Mouse (Mus musculus) heart, embryonic 16.5 days (tissue): ENCODE data around the gene Ccl9. TPM values are rescaled to one million over a fixed set of nuclear protein-coding genes. Genes with fewer than 3 reads are reported as not detected.

Experiments
- ATAC-seq: fragments of 200-750 bp; cut with Nextera tagmentation; replicated peaks from 2 replicates; pipeline ENCODE4 v1.8.0; 2017; ENCODE audit warnings: moderate number of reproducible peaks; ENCODE audit not compliant: insufficient read depth, low FRiP score; ENCODE audit errors: extremely low read depth
- H3K27ac ChIP-seq: fragments of 300-500 bp; sonication (generic); 2 replicates; pipeline ENCODE4 v1.5.1; 2014; ENCODE audit warnings: mild to moderate bottlenecking, low read length, control low read depth, moderate library complexity
- H3K27me3 ChIP-seq: fragments of 300-500 bp; sonication (generic); 2 replicates; pipeline ENCODE4 v1.6.1; 2014; ENCODE audit warnings: low read length, mixed read lengths; ENCODE audit not compliant: control insufficient read depth, insufficient read depth
- H3K36me3 ChIP-seq: fragments of 300-500 bp; sonication (generic); 2 replicates; pipeline ENCODE4 v1.6.1; 2014; ENCODE audit not compliant: control insufficient read depth, insufficient read depth
- H3K4me1 ChIP-seq: fragments of 300-500 bp; sonication (generic); 2 replicates; pipeline ENCODE4 v1.6.1; 2014; ENCODE audit warnings: low read length, mixed read lengths; ENCODE audit not compliant: control insufficient read depth, insufficient read depth
- H3K4me2 ChIP-seq: fragments of 300-500 bp; sonication (generic); 2 replicates; pipeline ENCODE4 v1.6.1; 2014; ENCODE audit warnings: low read depth, mild to moderate bottlenecking, control low read depth, low read length
- H3K4me3 ChIP-seq: fragments of 300-500 bp; sonication (generic); 2 replicates; pipeline ENCODE4 v1.5.1; 2014; ENCODE audit warnings: mild to moderate bottlenecking, control low read depth, low read length
- H3K9ac ChIP-seq: fragments of 300-500 bp; sonication (generic); 2 replicates; pipeline ENCODE4 v1.6.1; 2014; ENCODE audit warnings: low read length, control low read depth
- H3K9me3 ChIP-seq: fragments of 300-500 bp; sonication (generic); replicated peaks from 2 replicates; pipeline ENCODE4 v1.6.1; 2016; ENCODE audit warnings: low read length; ENCODE audit not compliant: control insufficient read depth
- WGBS: fragments of 180-500 bp; shearing (Covaris S2); extraction: QIAGEN DNeasy Blood & Tissue Kit; methylation state at CpG from one replicate; pipeline ENCODE4 v1.1.7; 2014; 5-methylcytosine and 5-hydroxymethylcytosine counted together
- polyA plus RNA-seq: library from polyadenylated mRNA; unstranded; fragments of >200 nt; fragmentation: Nextera tagmentation; extraction: Ambion mirVana; gene quantifications from 2 replicates; pipeline ENCODE4 v1.2.1, GENCODE M21; 2015

Ccl9 gene
- polyA plus RNA-seq, 1 experiment from 2014 or later: 3.6 TPM

DNA sequence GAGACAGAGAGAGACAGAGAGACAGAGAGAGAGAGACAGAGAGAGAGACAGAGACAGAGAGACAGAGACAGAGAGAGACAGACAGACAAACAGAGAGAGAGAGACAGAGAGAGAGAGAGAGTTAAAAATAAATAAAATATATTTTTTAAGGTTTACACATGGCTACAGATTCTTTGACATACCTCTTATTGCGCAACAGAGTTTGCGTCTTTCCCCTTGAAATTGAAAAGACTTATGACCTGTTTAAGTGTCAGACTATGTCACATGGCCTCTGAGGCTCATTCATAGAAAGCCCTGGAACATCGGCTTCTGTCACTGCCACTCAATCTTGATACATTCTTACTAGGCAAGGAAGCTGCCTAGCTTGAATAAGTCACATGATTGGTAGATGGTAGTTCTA is 25.0 kb upstream of the Ccl9 start:
- H3K4me2 ChIP-seq: no peak overlapping the region
- no peak for ATAC-seq
- no peaks in the 10 kb centered on the region for H3K27me3 ChIP-seq
- no peak overlapping the region for H3K27ac ChIP-seq
- H3K4me3 ChIP-seq: no peak overlapping the region
- H3K4me1 ChIP-seq: no peaks in the 10 kb centered on the region
- no peaks in the 10 kb centered on the region for H3K9me3 ChIP-seq
- WGBS: 83% methylated on average over 3 of the region's 3 CpGs
- no peaks in the 10 kb centered on the region for H3K36me3 ChIP-seq
- no peak overlapping the region for H3K9ac ChIP-seq

DNA sequence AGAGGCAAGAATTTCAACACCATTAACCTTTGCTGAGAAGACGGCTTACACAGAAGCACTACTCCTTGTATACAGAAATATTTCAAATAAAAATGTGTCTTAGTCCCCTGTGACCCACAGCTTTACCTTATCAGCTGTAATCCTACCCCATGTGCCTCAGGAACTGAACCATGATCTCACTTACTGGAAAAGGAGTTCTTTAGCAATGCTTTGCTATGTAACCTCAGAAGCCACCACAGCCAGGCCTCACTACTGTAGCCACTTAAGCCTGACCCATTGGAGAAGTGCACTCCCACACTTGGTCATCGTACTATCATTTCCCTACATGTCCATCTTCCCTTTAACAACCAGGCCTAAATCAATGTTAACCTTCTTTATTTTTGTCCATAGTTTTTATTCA is 22.1 kb upstream of the Ccl9 start:
- Histone ChIP-seq H3K9me3 (no peaks in the 10 kb centered on the region), H3K27ac (no peak overlapping the region), H3K9ac (no peak overlapping the region), H3K36me3 (no peaks in the 10 kb centered on the region), H3K27me3 (no peaks in the 10 kb centered on the region), H3K4me3 (no peak overlapping the region), H3K4me2 (no peak overlapping the region), H3K4me1 (no peaks in the 10 kb centered on the region)
- WGBS: 77% methylated on average over 2 of the region's 2 CpGs
- ATAC-seq: no peak

DNA sequence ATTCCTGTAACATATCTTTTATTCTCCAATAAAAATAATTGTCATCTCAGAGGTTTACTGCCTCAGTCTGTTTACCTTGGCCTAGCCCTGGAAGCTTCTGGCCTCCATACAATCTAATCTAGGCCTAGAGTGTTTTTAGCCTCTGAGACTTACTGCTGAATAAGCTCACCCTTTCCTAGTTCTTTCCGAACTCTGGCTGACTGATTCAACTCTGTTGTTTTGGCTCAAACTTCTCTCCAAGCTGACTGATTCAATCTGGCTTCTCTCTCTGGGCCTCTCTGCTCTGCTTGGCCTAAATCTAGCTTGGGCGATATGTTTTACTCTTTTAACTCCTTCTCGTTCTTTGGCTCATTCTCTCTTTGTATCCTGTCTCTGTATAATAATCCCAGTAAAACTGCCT is 20.6 kb upstream of the Ccl9 start:
- 72% methylated on average over 3 of the region's 3 CpGs for WGBS

DNA sequence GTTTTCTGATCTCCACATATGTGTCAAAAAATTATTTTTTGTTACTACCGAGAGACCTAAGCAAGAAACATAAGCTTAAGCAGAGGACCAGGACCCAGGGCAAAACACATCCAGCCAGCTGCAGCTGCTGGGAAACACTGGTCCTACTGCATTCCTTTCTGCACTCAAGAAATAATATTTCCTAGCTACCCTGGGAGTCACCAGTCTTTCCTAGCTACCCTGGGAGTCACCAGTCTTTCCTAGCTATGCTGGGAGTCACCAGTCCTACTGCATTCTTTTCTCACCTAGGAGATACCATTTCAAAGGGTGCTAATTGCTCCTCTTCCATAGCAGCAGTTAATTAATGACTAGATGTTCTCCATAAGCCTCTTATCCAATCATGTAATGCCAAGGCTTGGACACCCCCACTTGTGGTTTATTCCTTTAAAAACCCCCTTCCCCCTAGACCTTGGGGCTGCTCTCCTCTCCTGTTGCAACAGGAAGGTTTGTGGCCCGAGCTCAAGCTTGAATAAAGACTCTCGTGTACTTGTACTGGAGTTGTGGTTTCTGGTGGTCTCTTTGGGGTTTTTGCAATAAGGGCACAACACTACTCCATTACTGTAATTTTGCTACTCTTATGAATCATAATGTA is 19.9 kb upstream of the Ccl9 start:
- Histone ChIP-seq H3K4me3 (no peak overlapping the region), H3K4me1 (no peaks in the 10 kb centered on the region), H3K27ac (no peak overlapping the region), H3K4me2 (no peak overlapping the region), H3K27me3 (no peaks in the 10 kb centered on the region), H3K36me3 (no peaks in the 10 kb centered on the region), H3K9me3 (no peaks in the 10 kb centered on the region), H3K9ac (no peak overlapping the region)
- WGBS: 69% methylated on average over 3 of the region's 3 CpGs
- no peak for ATAC-seq

More for the DNA sequence above, 20.6 kb upstream of the Ccl9 start:
- H3K4me1 ChIP-seq: no peaks in the 10 kb centered on the region
- no peak overlapping the region for H3K4me3 ChIP-seq
- no peak overlapping the region for H3K27ac ChIP-seq
- no peak overlapping the region for H3K4me2 ChIP-seq
- no peaks in the 10 kb centered on the region for H3K36me3 ChIP-seq
- no peaks in the 10 kb centered on the region for H3K27me3 ChIP-seq
- no peaks in the 10 kb centered on the region for H3K9me3 ChIP-seq
- H3K9ac ChIP-seq: no peak overlapping the region
- ATAC-seq: no peak

DNA sequence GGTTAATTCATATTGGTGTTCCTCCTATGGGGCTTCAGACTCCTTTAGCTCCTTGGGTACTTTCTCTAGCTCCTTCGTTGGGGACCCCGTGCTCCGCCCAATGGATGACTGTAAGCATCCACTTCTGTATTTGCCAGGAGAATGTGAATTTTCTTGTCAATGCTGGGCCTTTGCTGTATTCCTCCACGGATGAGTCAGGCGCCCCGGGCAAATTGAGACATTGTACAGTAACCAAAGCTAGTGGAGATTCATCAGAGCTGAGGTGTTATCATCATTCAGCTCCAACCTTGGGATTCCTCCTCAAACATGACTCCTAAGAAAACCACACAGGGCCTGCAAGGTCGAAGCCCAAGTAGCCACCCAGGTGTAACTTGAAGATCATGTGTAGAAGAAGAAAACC is 19.4 kb upstream of the Ccl9 start:
- Histone ChIP-seq H3K9me3 (no peaks in the 10 kb centered on the region), H3K27me3 (no peaks in the 10 kb centered on the region), H3K4me1 (no peaks in the 10 kb centered on the region; the same call in 1 of the 2 replicates), H3K36me3 (no peaks in the 10 kb centered on the region), H3K4me3 (no peak overlapping the region), H3K27ac (no peak overlapping the region), H3K9ac (no peak overlapping the region), H3K4me2 (no peak overlapping the region)
- 92% methylated on average over 7 of the region's 7 CpGs for WGBS
- ATAC-seq: no peak

DNA sequence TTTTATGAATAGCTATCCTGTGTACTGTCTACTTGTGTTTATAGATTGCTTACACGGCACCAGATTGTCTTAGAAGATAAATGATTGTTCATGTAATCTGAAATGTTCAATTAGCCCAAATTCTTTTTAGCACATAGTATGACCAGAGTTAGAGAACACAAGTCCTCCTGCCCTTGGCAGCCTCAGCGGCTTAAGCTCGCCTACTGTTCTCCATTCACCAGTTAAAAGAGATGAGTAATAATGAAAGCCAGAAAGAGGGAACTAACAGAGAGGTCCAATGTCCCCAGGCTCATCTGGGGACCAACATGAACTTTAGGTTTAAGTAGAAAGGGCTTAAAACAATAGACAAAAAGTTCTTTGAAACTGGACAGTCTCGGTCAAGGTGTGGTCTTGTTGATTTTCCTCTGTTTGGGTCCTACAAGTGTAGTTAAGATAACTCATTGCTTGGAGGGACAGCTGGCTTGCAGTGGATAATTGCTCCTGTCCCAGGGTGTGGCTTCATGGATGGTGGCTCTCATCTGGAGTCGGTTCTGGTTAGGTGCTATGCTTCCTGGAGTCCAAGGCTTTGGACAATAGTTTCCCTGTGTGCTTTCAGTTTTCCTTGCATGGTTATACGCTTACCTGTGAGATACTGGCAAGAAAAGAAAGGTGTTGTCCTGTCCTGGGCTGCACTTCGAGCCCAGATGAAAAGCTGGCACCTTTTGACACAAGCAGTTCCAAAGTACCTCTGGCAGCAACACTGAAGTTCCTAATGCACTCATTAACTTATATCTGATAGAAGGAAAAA is 17.4 kb upstream of the Ccl9 start:
- no peaks in the 10 kb centered on the region for H3K36me3 ChIP-seq
- H3K4me2 ChIP-seq: no peak overlapping the region
- no peaks in the 10 kb centered on the region for H3K9me3 ChIP-seq
- no peak for ATAC-seq
- H3K27me3 ChIP-seq: no peaks in the 10 kb centered on the region
- H3K9ac ChIP-seq: no peak overlapping the region
- 74% methylated on average over 7 of the region's 7 CpGs for WGBS
- no peak overlapping the region for H3K27ac ChIP-seq
- no peak overlapping the region for H3K4me3 ChIP-seq
- H3K4me1 ChIP-seq: no peaks in the 10 kb centered on the region; the same call in 1 of the 2 replicates

DNA sequence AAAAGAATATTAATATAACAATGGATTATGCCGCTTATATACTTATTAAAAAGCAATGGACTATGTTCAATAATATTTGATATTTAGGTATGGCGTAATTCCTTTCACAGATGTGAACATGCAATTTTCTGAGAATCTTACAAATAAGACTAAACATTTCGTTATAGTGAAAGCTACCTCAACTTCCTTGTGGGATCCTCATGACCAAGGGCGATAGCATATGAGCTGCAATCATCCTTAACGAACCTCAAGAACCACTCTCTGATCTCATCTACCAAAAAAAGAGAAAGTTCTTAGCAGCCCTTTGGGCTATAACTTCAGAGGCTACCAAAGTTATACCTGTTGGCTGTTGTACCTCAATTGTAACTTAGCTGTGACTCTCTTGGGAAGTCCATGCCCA is 15.0 kb upstream of the Ccl9 start:
- no peak overlapping the region for H3K4me2 ChIP-seq
- H3K9ac ChIP-seq: no peak overlapping the region
- no peak for ATAC-seq
- WGBS: 81% methylated on average over 5 of the region's 5 CpGs
- H3K36me3 ChIP-seq: no peaks in the 10 kb centered on the region
- no peaks in the 10 kb centered on the region; the same call in 1 of the 2 replicates for H3K4me1 ChIP-seq
- no peak overlapping the region for H3K27ac ChIP-seq
- H3K4me3 ChIP-seq: no peak overlapping the region
- no peaks in the 10 kb centered on the region for H3K27me3 ChIP-seq
- H3K9me3 ChIP-seq: no peaks in the 10 kb centered on the region

DNA sequence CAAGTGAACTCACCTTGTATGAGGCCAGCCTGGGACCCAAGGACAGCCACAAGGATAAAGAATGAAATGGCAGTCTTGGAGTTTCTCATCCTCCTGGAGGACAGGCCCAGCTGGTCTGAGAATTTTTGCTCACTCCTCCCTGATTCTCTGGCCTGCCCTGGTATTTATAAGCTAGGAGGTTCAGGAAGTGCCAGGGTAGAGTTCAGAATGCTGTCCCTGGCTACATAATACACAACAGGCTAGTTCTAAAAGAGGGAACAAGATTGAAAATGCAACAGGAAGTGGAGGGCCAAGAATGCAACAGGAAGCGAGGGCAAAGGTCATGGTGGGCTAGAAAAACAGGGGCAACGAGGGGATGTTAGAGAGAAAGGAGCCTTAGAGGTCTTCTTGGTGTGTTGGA is 14.4 kb upstream of the Ccl9 start, which contains the start of gene Ccl6:
TSS of gene Ccl6 (minus strand) at position 235 of the 400 bp plus-strand sequence.
- Histone ChIP-seq H3K36me3 (no peaks in the 10 kb centered on the region), H3K27ac (no peak within 1 kb of the TSS), H3K27me3 (no peaks in the 10 kb centered on the region), H3K4me2 (no peak within 1 kb of the TSS), H3K9ac (no peak within 1 kb of the TSS), H3K4me1 (no peaks in the 10 kb centered on the region; the same call in 1 of the 2 replicates), H3K9me3 (no peaks in the 10 kb centered on the region), H3K4me3 (no peak within 1 kb of the TSS)
- no peak for ATAC-seq
- WGBS: 48% methylated on average over 2 of the region's 2 CpGs

DNA sequence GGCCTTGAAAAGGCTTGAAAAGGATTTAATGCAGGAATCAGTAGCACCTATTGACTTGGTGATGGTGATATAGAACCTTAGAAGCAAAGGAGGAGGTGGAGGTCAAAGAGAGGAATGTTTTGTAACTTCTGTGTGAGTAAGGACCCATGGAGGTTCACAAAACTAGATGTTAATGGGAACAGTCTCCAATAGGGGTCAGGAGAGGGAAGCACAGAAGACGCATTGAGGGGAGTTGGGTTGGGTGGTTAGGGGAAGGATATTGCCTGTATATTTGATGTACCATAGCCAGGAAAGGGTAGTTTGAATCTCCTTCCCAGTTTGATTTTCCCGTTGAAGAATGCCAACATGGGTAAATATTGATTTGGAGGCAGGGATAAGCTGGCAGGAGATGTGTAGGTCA is 5.8 kb upstream of the Ccl9 start:
- no peaks in the 10 kb centered on the region for H3K4me1 ChIP-seq
- no peaks in the 10 kb centered on the region for H3K36me3 ChIP-seq
- 72% methylated on average over 2 of the region's 2 CpGs for whole genome bisulfite sequencing
- no peak for ATAC-seq
- H3K27ac ChIP-seq: no peak overlapping the region
- H3K27me3 ChIP-seq: no peaks in the 10 kb centered on the region
- no peaks in the 10 kb centered on the region for H3K9me3 ChIP-seq
- no peak overlapping the region for H3K4me2 ChIP-seq
- H3K9ac ChIP-seq: no peak overlapping the region
- no peak overlapping the region for H3K4me3 ChIP-seq
